Mouse (Mus musculus): ENCODE data around the gene Gulp1. TPM values are rescaled to one million over a fixed set of nuclear protein-coding genes. Genes with fewer than 3 reads are reported as not detected.

Gene Gulp1
- polyA plus RNA-seq, 1 experiment from 2014 or later, result 7.3 TPM

DNA sequence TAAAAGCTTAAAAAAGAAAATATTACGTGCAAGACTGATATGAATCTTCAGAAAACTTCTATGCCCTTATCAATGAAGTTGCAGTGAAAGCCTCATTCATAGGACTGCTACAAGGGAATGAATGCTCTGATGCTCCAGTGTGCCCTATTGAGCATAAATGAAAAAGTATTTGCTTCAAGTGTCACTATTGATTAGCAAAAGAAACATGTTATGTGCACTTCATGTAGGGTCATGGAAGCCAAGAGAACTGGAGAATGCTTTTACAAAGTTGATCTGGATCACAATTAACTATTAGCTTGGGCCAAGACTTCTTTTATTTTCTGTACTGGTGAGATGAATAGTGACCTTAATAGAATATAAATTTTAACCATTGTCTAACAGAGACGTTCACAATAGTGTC lies 47.0 kb downstream of the Gulp1 start:
- H3K27me3 ChIP-seq, result no peaks in the 10 kb centered on the region

DNA sequence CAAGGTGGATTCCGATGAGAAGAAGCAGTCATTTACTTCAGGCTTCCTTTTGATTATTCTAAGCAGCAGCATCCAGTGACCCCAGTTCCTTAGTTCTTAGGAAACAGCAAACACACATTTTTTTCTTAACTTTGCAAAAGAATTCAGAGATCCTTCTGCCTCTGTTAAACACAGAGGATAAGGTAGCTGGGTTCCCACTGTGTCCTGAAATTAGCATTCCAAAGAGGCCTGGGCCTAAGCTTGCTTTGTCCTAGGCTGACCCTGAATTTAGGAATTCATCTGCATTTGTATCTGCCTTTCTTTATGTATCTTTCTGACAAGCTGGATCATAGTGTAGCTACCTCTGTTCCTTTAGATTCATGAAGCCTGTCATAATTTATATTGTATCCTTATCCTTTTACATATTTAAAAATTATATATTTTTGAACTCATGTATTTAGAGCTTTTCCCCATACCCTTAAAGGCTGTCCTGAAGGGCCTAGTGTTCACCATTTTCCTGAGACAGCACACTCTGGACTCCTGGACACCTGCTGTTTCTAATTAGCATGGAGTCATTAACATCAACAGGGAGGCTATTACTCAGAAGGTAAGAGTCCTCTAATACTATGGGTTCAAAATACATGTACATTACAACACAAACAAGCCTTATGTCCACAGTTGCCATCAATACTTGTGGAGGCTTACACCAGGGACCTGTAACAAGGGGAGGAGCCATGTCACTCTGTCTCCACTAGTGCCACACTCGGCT lies 62.2 kb downstream of the Gulp1 start:
- Histone ChIP-seq H3K9me3 (no peaks in the 10 kb centered on the region), H3K27me3 (no peaks in the 10 kb centered on the region), H3K27ac (replicated peaks) (no peak overlapping the region), H3K4me2 (replicated peaks) (no peak overlapping the region), H3K4me3 (no peak overlapping the region), H3K36me3 (no peaks in the 10 kb centered on the region), H3K9ac (replicated peaks) (no peak overlapping the region), H3K4me1 (no peaks in the 10 kb centered on the region)
- ATAC-seq (replicated peaks), result no peak
- WGBS, result 33% methylated on average over 2 of the region's 2 CpGs

More for the DNA sequence above, 47.0 kb downstream of the Gulp1 start:
- Histone ChIP-seq H3K27ac (replicated peaks) (no peak overlapping the region), H3K4me3 (no peak overlapping the region), H3K4me2 (replicated peaks) (no peak overlapping the region), H3K9ac (replicated peaks) (no peak overlapping the region), H3K36me3 (no peaks in the 10 kb centered on the region), H3K4me1 (no peaks in the 10 kb centered on the region), H3K9me3 (no peaks in the 10 kb centered on the region)
- 86% methylated on average over 2 of the region's 2 CpGs for WGBS
- ATAC-seq (replicated peaks), result no peak

DNA sequence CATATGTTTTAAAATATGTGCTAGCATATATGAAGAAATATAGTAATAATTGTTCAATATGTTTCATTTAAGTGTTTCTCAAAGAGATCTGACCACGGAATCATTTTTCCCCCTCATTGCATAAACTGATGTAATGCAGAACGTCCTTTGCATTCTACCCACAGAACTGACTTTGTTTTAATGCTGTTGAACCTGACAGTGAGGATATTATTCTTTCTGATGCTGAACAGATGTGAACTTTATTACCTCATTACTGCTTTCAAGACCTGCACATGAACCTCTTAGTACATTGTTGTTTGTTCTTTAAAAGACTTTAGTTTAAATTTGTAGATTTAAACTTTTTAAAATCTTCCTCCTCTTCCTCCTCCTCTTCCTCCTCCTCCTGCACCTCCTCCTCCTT lies 67.4 kb downstream of the Gulp1 start:
- no peaks in the 10 kb centered on the region for H3K36me3 ChIP-seq
- no peak for ATAC-seq (replicated peaks)
- 71% methylated on average over 2 of the region's 2 CpGs for WGBS

DNA sequence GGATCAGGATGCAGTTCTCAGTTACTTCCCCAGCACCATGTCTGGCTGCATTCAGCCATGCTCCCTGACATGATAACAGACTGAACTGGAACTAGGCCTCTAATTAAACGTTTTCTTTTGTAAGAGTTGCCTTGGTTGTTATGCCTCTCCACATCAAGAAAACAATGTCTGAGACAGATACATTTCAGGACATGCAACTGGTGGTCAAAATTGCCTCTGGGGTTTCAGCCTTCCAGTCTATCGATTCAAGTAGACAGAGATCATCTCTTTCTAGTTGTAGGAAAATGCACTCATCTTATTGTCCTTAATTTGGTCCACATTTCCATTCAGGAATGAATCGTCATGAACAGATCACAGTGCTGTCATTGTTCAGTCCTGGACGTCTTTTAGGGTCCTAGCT lies 83.2 kb downstream of the Gulp1 start:
- no peak overlapping the region for H3K4me2 ChIP-seq (replicated peaks)
- H3K27ac ChIP-seq (replicated peaks), result no peak overlapping the region
- H3K9me3 ChIP-seq, result no peaks in the 10 kb centered on the region
- H3K9ac ChIP-seq (replicated peaks), result no peak overlapping the region
- no peaks in the 10 kb centered on the region for H3K36me3 ChIP-seq
- H3K4me3 ChIP-seq, result no peak overlapping the region
- H3K27me3 ChIP-seq, result no peaks in the 10 kb centered on the region
- no peak for ATAC-seq (replicated peaks)
- 50% methylated on average over 4 of the region's 4 CpGs for WGBS
- H3K4me1 ChIP-seq, result no peaks in the 10 kb centered on the region

More for the DNA sequence above, 67.4 kb downstream of the Gulp1 start:
- no peak overlapping the region for H3K27ac ChIP-seq (replicated peaks)
- no peak overlapping the region for H3K9ac ChIP-seq (replicated peaks)
- H3K27me3 ChIP-seq, result no peaks in the 10 kb centered on the region
- H3K4me2 ChIP-seq (replicated peaks), result no peak overlapping the region
- H3K4me3 ChIP-seq, result no peak overlapping the region
- no peaks in the 10 kb centered on the region for H3K9me3 ChIP-seq
- H3K4me1 ChIP-seq, result no peaks in the 10 kb centered on the region

DNA sequence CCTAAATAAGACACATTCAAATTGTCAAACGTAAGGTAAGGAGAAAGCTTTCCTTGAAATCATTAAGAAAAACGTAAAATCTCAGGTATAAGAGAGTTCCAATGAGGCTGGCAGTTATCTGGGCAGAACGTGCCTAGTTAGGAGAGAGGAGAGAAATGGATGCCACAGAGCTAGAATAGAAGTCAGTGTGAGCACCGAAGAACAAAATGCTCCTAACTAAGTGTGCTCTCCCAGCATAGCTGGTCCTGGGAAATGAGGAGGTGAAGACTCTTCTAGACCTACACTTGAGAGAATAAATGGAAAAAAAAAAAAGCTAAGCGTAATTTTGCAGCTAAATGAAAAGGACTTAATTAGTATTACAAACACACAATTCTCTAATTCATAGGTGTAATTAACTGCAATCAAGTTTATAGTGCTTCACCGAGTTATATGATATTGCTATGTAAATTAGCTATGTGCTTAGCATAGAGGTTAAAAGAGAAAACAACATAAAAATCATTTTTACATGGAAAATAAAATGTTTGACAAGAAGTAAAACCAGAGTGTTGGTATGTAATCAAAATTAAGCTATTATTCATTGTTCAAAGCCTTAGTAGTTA lies 94.5 kb downstream of the Gulp1 start:
- no peaks in the 10 kb centered on the region for H3K4me1 ChIP-seq

DNA sequence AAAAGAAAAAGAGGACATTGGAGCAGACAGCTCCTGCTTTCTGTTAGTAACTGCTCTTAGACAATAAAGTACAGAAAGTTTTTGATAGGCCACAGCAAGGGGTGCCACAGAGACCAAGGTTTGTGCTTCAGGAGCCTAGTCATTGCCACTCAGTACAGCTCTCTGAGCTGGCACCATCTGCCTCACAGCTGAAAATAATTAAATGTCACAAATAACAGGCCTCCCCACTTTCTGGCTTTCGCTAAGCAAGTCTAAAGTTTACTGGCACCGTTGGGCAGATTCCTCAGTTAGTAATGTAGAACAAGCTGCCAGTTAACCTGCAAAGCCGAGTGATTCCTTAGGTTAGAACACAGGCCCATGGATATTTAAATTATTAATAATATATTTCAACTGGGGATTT lies 127.7 kb downstream of the Gulp1 start:
- Histone ChIP-seq H3K27me3 (no peaks in the 10 kb centered on the region), H3K27ac (replicated peaks) (no peak overlapping the region), H3K4me3 (no peak overlapping the region), H3K4me2 (replicated peaks) (no peak overlapping the region), H3K9me3 (no peaks in the 10 kb centered on the region), H3K9ac (replicated peaks) (no peak overlapping the region), H3K4me1 (no peaks in the 10 kb centered on the region), H3K36me3 (no peaks in the 10 kb centered on the region)
- ATAC-seq (replicated peaks), result 0 out of 2 replicates have a peak, but pooled peaks have one; percentile 43
- 65% methylated on average over 3 of the region's 3 CpGs for WGBS

More for the DNA sequence above, 94.5 kb downstream of the Gulp1 start:
- no peaks in the 10 kb centered on the region for H3K27me3 ChIP-seq
- H3K36me3 ChIP-seq, result no peaks in the 10 kb centered on the region
- no peaks in the 10 kb centered on the region for H3K9me3 ChIP-seq
- no peak; the same call in 1 of the 2 replicates for ATAC-seq (replicated peaks)
- no peak overlapping the region for H3K27ac ChIP-seq (replicated peaks)
- WGBS, result 63% methylated on average over 6 of the region's 6 CpGs
- H3K9ac ChIP-seq (replicated peaks), result no peak overlapping the region
- H3K4me2 ChIP-seq (replicated peaks), result no peak overlapping the region
- H3K4me3 ChIP-seq, result no peak overlapping the region

DNA sequence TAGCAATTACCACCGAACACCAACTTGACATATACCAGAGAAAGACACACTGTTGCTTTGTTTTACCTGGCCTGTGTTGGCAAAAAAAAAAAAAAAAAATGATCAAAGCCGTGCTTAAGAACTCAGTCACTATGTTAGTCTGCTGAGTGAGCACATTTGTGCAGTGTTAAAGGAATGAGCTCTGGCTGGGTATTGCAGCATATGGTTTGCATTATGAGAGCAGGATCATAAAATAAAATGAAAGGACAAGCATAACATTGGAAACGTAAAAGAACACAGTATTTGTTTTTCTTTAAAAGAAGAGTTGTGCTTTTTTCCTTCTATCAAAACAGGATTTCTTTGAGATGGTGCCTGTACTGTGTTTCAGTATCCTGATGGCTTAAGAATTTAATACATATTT lies 128.1 kb downstream of the Gulp1 start:
- Histone ChIP-seq H3K4me1 (no peaks in the 10 kb centered on the region), H3K9ac (replicated peaks) (no peak overlapping the region), H3K4me3 (no peak overlapping the region), H3K27me3 (no peaks in the 10 kb centered on the region), H3K36me3 (no peaks in the 10 kb centered on the region), H3K4me2 (replicated peaks) (no peak overlapping the region), H3K9me3 (no peaks in the 10 kb centered on the region), H3K27ac (replicated peaks) (no peak overlapping the region)
- 70% methylated on average over 3 of the region's 3 CpGs for WGBS
- no peak for ATAC-seq (replicated peaks)

DNA sequence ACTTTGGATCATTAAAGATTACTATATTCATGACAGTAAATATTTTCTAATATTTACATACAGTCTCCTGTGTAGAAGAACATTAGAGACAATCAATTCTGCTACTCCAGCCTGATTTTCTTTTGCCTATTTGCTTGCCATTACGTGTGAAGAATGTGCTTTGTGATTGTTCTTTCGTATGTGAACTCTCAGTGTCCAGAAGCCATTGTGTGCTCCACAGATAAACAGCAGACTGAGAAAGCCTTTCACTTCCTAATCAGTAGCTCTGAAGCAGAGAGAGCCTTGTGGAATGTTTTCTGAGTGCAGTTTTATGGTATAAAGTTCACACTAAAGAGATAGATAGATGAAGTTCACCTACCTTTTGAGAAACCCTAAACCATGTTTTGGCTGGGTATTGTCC lies 131.2 kb downstream of the Gulp1 start:
- H3K27me3 ChIP-seq, result no peaks in the 10 kb centered on the region
- no peak for ATAC-seq (replicated peaks)
- H3K9ac ChIP-seq (replicated peaks), result no peak overlapping the region
- H3K4me1 ChIP-seq, result no peaks in the 10 kb centered on the region
- H3K27ac ChIP-seq (replicated peaks), result no peak overlapping the region
- no peaks in the 10 kb centered on the region for H3K9me3 ChIP-seq
- no peak overlapping the region for H3K4me3 ChIP-seq
- no peak overlapping the region for H3K4me2 ChIP-seq (replicated peaks)
- no peaks in the 10 kb centered on the region for H3K36me3 ChIP-seq
- WGBS, result 6% methylated on average over 2 of the region's 2 CpGs

DNA sequence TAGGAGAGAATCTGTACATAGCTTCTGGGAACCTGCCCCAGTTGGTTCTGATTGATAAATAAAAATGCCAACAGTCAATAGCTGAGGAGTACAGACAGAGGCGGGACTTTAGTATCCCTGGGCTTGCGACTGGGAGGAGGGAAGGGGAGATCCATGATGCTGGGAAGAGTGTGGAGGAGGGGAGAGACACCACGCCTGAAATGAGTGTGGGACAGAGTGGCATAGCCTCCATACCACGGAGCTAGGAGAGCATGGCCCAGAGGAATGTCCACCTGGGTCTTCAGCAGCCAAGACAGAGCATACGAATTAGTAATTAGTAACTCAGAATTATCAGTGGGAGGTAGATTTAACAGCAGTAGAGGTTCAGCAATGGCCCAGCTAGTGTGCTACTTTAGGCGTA lies 132.4 kb downstream of the Gulp1 start:
- H3K4me2 ChIP-seq (replicated peaks), result no peak overlapping the region
- H3K9me3 ChIP-seq, result no peaks in the 10 kb centered on the region
- no peak overlapping the region for H3K4me3 ChIP-seq
- WGBS, result 56% methylated on average over 6 of the region's 6 CpGs
- no peak overlapping the region for H3K27ac ChIP-seq (replicated peaks)
- no peaks in the 10 kb centered on the region for H3K36me3 ChIP-seq
- no peaks in the 10 kb centered on the region for H3K27me3 ChIP-seq
- no peaks in the 10 kb centered on the region for H3K4me1 ChIP-seq
- ATAC-seq (replicated peaks), result no peak
- H3K9ac ChIP-seq (replicated peaks), result no peak overlapping the region

DNA sequence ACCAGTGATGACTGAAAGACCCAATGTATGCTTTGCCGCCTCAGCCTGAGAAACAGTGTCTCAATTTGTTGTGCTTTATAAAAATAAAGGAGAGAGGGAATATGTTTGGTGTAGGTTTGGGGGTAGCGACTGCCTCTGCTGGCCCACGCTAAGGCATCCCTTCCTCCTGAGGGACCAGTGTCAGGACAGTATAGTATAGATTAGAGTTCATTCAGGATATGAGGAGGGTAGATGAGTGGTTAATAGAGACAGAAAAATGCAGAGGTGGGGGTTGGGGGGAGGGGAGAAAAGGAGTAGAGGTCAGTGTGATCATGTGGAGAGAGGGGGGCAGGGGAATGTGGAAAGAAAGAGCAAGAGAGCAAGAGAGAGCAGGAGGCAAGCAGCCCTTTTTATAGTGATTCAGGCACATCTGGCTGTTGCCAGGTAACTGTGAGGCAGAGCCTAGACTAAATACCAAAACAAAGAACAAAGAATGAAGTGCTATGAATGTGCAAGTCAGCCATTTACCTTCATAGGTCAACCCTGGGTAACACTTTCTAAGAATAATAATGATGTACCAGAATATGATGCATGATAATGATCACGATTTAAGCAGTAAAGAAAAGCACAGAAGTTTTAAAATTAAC lies 169.6 kb downstream of the Gulp1 start:
- Histone ChIP-seq H3K27ac (replicated peaks) (no peak overlapping the region), H3K9ac (replicated peaks) (no peak overlapping the region), H3K4me1 (no peaks in the 10 kb centered on the region), H3K27me3 (no peaks in the 10 kb centered on the region), H3K4me3 (no peak overlapping the region), H3K4me2 (replicated peaks) (no peak overlapping the region), H3K9me3 (no peaks in the 10 kb centered on the region), H3K36me3 (no peaks in the 10 kb centered on the region)
- WGBS, result 61% methylated on average over 4 of the region's 4 CpGs
- ATAC-seq (replicated peaks), result no peak

DNA sequence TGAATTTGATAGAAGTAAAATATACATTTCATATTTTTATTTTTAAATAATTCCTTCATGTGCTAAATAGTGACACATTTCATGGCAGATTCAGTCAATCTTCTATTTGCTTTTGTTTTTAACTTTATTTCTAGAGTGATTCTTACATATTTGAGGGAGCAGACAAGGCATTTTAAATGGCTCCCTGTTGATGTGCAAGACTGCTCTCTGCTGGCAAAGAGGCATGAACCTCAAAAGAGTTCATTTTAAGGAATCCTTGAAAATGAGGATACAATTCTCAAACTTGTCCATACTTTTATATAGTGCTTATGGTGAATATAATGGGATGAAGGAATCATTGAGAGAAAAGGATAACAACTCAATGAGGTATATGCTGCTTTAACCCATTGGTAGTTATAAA lies 189.9 kb downstream of the Gulp1 start:
- Histone ChIP-seq H3K9ac (replicated peaks) (no peak overlapping the region), H3K27me3 (no peaks in the 10 kb centered on the region), H3K36me3 (no peaks in the 10 kb centered on the region), H3K27ac (replicated peaks) (no peak overlapping the region), H3K4me1 (no peaks in the 10 kb centered on the region), H3K9me3 (no peaks in the 10 kb centered on the region), H3K4me2 (replicated peaks) (no peak overlapping the region), H3K4me3 (no peak overlapping the region)
- ATAC-seq (replicated peaks), result no peak

DNA sequence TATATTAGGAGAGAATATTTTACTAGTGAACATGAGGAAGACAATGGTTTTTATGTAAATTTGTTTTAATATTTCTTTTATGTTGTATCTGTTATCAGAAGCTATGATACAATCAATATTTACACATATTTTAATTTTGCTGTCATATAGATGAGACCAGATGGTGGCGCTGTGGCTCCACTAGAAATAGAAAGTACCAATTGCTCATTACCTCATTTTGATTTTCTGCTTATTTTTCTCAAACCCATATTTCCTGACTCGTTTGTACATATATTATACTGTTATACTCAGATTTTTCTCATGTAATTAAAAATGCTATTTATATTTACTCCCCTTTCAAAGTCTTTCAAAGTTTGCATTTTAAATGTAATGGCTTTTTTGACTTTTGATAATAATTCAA lies 194.4 kb downstream of the Gulp1 start:
- no peak overlapping the region for H3K27ac ChIP-seq (replicated peaks)
- 9% methylated on average over 2 of the region's 2 CpGs for WGBS
- H3K9ac ChIP-seq (replicated peaks), result no peak overlapping the region
- no peaks in the 10 kb centered on the region for H3K9me3 ChIP-seq
- no peaks in the 10 kb centered on the region for H3K36me3 ChIP-seq
- ATAC-seq (replicated peaks), result peak; percentile 53; the same call in 1 of the 2 replicates
- no peak overlapping the region for H3K4me3 ChIP-seq
- H3K27me3 ChIP-seq, result no peaks in the 10 kb centered on the region
- no peaks in the 10 kb centered on the region for H3K4me1 ChIP-seq
- no peak overlapping the region for H3K4me2 ChIP-seq (replicated peaks)
